In genomic region chr1:79439609-79440308, GRCm38 (mm10) we compare ENCODE assay signal across 8 mouse cellular contexts. TPM values are rescaled to one million over a fixed set of nuclear protein-coding genes. Genes with fewer than 3 reads are reported as not detected.
DNase-seq lines count a peak whose midpoint lies in the region; ATAC-seq lines count a peak whose summit lies in the region.

Gene Scg2, minus strand, starts transcription at chr1:79440120.

- ATAC-seq in intestine, embryonic 16.5 days: peak; percentile 94

- peak; percentile 16 for DNase-seq in gastrocnemius, adult 18-20 months (ENCODE audit: low spot score)
- no peak for DNase-seq in gastrocnemius, adult 8-10 months (ENCODE audit: low spot score in 2 of 2)
- peak; percentile 88 for DNase-seq in embryo, embryonic 11.5 days (ENCODE audit: low read depth, low spot score)
- DNase-seq in heart, adult 11 months: peak; percentile 89
- DNase-seq in left cerebral cortex, adult 9 months (ENCODE audit: low spot score in 2 of 2): peak; percentile 54 to 85
- DNase-seq in midbrain, embryonic 10.5 days (ENCODE audit: low spot score): peak; percentile 89
- peak; percentile 81 for DNase-seq in right cerebral cortex, postnatal 4 days

- H3K4me2 ChIP-seq in intestine, embryonic 16.5 days (ENCODE audit: low read depth, low read length): peak within 1 kb of the TSS; percentile 25; the same call in 1 of the 2 replicates

- H3K36me3 ChIP-seq in intestine, embryonic 16.5 days (ENCODE audit: control insufficient read depth, insufficient read depth, low read length): no peaks in the 10 kb centered on the region
- no peaks in the 10 kb centered on the region for H3K36me3 ChIP-seq in midbrain, embryonic 10.5 days

- no peaks in the 10 kb centered on the region for H3K9me3 ChIP-seq in intestine, embryonic 16.5 days (ENCODE audit: control insufficient read depth, low read length)
- no peaks in the 10 kb centered on the region for H3K9me3 ChIP-seq in midbrain, embryonic 10.5 days (replicated peaks)

- H3K4me3 ChIP-seq in intestine, embryonic 16.5 days (ENCODE audit: low read length): no peak within 1 kb of the TSS
- H3K4me3 ChIP-seq in midbrain, embryonic 10.5 days: peak within 1 kb of the TSS; percentile 30; the same call in 1 of the 2 replicates

- 14% methylated on average over 22 of the region's 22 CpGs for WGBS in intestine, embryonic 16.5 days
- 16% methylated on average over 22 of the region's 22 CpGs for WGBS in midbrain, embryonic 10.5 days

- H3K9ac ChIP-seq in intestine, embryonic 16.5 days (ENCODE audit: low read depth, low read length): no peak within 1 kb of the TSS

- H3K27me3 ChIP-seq in intestine, embryonic 16.5 days (replicated peaks; ENCODE audit: control insufficient read depth, insufficient read depth, low read length): no peaks in the 10 kb centered on the region
- no peaks in the 10 kb centered on the region for H3K27me3 ChIP-seq in midbrain, embryonic 10.5 days (ENCODE audit: low read depth, poor library complexity, severe bottlenecking)

- no peak within 1 kb of the TSS for H3K27ac ChIP-seq in intestine, embryonic 16.5 days (ENCODE audit: low read length)
- H3K27ac ChIP-seq in midbrain, embryonic 10.5 days (replicated peaks): no peak within 1 kb of the TSS

- no peaks in the 10 kb centered on the region for H3K4me1 ChIP-seq in intestine, embryonic 16.5 days (ENCODE audit: control insufficient read depth, insufficient read depth, low read length)
- peaks cover 6% of the 10 kb centered on the region for H3K4me1 ChIP-seq in midbrain, embryonic 10.5 days

RNA-seq across cellular contexts. Expression of gene Scg2, which starts in this region (rescaled TPM):
- not detected for total RNA-seq in gastrocnemius, adult 18-20 months (2021)
- total RNA-seq in gastrocnemius, adult 8-10 months (2022): under 1 TPM in 1 of 4 experiments, not detected in 3; 0.12 TPM
- 14.0 and 14.5 TPM in 2 replicates for polyA plus RNA-seq in intestine, embryonic 16.5 days (2015; fragmentation: Nextera tagmentation; extraction: Ambion mirVana)
- polyA plus RNA-seq in midbrain, embryonic 10.5 days (2016; fragmentation: Nextera tagmentation; extraction: Ambion mirVana): 2.5 and 8.1 TPM in 2 replicates

Comparison
In these comparisons a context has a peak if more than half of its experiments do, and no peak if none do; other contexts are left out.
1. Peak in DNase-seq in gastrocnemius, adult 18-20 months; RNA of the gene not detected or under 1 TPM.
2. DNase-seq: peak in embryo, embryonic 11.5 days (single experiment), heart, adult 11 months (single experiment), left cerebral cortex, adult 9 months (2 of 2), midbrain, embryonic 10.5 days (single experiment) and right cerebral cortex, postnatal 4 days (single experiment); none in gastrocnemius, adult 8-10 months (0 of 2).